Mouse (Mus musculus) embryo, embryonic 9.5 days (tissue): ENCODE data around the gene Sema4a.

Experiments
- DNase-seq: peaks from one replicate; pipeline ENCODE4 v3.0.0-alpha.2; 2017; ENCODE audit errors: extremely low spot score

Gene Sema4a

GRCm38 (mm10) chr3:88427342-88427905 lies 33.6 kb downstream of the Sema4a start:
- no peak for DNase-seq

- no peak for DNase-seq
These were observed 35.1 kb downstream of the Sema4a start for GRCm38 (mm10) chr3:88425708-88426420.

GRCm38 (mm10) chr3:88425330-88425689 lies 35.7 kb downstream of the Sema4a start:
- no peak for DNase-seq

- peak; percentile 90 for DNase-seq
These were observed 36.2 kb downstream of the Sema4a start, which contains the start of gene Slc25a44 for GRCm38 (mm10) chr3:88424605-88425329. Gene Slc25a44, minus strand, starts transcription at chr3:88425139.

GRCm38 (mm10) chr3:88422020-88422720 lies 38.8 kb downstream of the Sema4a start:
- no peak for DNase-seq

DNA sequence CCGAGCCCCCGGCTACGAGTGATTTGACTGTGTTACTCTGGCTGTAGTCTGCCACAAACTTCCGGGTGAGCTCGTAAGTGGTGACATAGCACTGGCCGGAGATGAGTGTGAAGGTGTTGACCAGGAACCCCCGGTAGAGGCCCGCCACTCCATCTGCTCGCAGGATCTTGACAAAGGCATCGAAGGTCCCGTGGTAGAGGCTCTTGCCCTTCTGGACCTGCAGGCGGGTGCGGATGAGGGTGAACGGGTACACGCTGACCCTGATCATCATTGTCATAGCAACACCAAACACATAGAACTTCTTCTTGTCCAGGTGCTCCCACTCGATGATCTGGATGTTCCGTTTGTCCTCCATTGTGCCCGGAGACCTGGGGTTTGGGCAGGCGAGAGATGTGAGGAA lies 40.2 kb downstream of the Sema4a start:
- no peak for DNase-seq

DNA sequence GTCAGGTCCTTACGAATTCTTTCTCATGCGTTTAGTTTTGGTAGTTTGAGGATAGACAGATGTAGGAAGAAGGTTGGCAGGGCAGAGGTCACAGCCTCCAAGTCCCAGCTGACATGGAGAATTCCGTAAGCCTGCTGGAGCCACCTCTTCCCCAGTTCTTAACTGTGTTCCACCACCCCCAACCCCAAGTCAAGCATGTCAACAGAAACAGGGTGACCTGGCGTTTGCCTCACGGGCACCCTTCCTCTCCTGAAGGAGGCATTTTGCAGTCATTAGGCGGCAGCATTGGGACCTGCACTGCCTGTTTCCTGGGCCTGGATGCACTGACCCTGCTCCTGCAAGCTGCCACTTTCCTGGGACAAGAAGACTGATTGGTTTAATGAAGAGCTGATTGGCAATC lies 43.0 kb downstream of the Sema4a start:
- no peak for DNase-seq

- no peak for DNase-seq
These were observed 45.3 kb downstream of the Sema4a start for GRCm38 (mm10) chr3:88415668-88416067.

- DNase-seq, result no peak
These were observed 48.3 kb downstream of the Sema4a start for GRCm38 (mm10) chr3:88412636-88413035.

DNA sequence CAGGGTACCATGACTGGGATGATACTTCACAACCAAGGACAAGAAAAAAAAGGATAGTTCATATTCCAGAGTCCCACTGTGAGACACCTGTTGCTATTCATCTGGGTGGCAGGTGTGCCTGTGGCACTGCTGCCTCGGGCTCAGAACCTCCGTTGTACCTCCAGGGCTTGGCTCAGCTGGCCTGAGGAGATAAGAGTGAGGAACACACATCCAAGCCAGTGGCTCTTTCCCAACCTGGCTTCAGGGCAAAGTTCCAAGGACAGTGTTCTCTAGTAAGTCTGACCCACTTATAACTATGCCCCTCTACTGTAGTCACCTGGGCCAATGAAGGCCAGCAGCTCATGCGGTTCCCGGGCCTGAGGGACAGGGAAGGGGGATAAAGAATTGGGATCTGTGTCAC lies 49.3 kb downstream of the Sema4a start:
- no peak for DNase-seq

- no peak for DNase-seq
These were observed 50.3 kb downstream of the Sema4a start for GRCm38 (mm10) chr3:88410645-88411031.

GRCm38 (mm10) chr3:88409741-88410644 lies 51.0 kb downstream of the Sema4a start, which contains the start of gene Pmf1:
Gene Pmf1, minus strand, starts transcription at chr3:88410331.
- DNase-seq, result peak; percentile 96

- DNase-seq, result no peak
These were observed 52.0 kb downstream of the Sema4a start for GRCm38 (mm10) chr3:88408953-88409352.

DNA sequence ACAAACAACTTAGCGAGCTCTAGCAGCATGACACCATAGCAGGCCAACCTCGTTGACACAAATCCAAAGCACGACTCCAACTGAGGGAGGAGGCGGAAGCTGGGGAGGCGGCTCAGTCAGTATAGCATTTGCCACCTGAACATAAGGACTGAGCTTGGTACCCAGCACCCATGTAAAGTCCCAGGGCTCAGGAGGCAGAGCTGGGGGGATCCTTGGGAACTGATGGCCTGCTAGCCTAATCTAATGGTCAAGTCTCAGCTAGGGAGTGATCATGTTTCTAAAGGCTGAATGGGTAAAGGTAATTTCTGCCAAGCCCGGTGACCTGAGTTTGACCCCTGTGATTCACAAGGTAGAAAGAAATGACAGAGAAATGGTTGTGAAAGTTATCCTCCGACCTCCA lies 53.5 kb downstream of the Sema4a start:
- DNase-seq, result no peak

GRCm38 (mm10) chr3:88407090-88407489 lies 53.9 kb downstream of the Sema4a start:
- peak; percentile 76 for DNase-seq

DNA sequence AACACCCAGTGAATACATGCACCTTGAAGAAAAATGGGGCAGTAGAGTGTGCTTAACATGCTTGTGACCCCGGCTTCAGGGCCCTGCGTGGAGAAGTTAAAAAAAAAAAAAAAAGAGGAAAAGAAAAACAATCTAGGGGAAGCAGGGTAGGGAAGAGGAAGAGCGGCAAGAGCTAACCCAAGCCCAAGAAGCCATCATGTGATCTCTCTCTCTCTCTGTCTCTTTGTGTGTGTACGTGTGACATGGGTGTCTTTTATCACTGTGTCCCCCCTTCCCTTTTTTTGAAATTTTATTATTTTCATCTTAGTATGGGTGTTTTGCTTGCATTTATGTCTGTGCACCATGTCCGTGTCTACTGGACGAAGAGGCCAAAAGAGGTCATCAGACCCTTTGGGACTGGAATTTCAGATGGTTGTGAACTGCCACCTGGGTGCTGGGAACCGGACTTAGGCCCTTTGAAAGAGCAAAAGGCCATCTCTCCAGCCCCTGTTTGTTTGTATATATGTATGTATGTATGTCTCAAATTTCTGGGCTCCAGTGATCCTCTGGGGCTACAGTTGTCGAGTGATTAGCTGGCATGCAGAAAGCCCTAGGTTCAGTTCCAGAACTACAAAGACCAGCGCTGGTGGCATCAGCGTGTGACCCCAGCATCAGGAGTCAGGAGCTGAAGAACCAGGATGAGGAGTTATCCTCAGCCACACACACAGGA lies 57.3 kb downstream of the Sema4a start:
- no peak for DNase-seq

DNA sequence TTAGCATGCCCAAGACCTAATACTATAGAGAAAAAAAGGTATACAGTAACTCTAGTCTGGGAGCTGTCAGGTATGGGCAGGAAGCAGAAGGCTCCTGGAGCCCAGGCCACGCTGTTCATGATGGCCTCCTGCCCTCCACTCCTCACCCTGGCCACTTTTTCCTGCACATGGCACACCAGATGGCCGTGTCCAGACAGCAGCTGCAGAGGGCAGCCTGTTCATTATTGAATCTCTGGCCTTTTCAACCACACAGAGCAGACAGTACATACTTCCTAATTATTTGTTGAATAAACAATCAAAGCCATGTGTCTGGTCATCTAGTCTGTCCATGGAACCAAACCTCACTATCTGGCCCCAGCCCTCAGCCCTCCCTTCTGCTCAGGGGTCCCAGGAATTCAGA lies 62.3 kb downstream of the Sema4a start:
- DNase-seq, result no peak

DNA sequence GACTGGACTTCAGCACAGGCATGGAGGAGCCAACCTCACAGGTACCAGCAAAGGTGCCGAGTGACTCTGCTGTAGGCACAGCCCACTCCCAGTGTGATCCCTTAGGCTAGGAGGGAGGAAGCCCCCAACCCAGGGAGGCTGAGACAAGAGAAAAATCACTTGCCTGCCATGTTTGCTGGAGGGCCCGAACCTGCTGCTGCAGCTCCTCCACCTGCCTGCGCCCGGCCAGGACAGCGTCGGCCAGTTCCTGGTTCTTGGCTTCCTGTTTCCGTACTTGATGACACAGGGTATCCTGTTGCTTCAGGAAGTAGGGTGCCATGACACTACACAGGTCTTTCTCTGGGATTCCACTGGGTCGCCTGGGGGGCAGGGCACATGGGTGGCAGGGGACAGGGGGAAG lies 65.2 kb downstream of the Sema4a start:
- DNase-seq, result no peak

GRCm38 (mm10) chr3:88395288-88395687 lies 65.7 kb downstream of the Sema4a start:
- DNase-seq, result no peak

- no peak for DNase-seq
These were observed 67.1 kb downstream of the Sema4a start for GRCm38 (mm10) chr3:88393776-88394375.
